Mouse (Mus musculus): ENCODE measurements around the gene Adal. TPM values are rescaled to one million over a fixed set of nuclear protein-coding genes. Genes with fewer than 3 reads are reported as not detected.

Gene Adal
- polyA plus RNA-seq (2012; rRNA removed), result 5.0 and 5.8 TPM in 2 replicates

DNA sequence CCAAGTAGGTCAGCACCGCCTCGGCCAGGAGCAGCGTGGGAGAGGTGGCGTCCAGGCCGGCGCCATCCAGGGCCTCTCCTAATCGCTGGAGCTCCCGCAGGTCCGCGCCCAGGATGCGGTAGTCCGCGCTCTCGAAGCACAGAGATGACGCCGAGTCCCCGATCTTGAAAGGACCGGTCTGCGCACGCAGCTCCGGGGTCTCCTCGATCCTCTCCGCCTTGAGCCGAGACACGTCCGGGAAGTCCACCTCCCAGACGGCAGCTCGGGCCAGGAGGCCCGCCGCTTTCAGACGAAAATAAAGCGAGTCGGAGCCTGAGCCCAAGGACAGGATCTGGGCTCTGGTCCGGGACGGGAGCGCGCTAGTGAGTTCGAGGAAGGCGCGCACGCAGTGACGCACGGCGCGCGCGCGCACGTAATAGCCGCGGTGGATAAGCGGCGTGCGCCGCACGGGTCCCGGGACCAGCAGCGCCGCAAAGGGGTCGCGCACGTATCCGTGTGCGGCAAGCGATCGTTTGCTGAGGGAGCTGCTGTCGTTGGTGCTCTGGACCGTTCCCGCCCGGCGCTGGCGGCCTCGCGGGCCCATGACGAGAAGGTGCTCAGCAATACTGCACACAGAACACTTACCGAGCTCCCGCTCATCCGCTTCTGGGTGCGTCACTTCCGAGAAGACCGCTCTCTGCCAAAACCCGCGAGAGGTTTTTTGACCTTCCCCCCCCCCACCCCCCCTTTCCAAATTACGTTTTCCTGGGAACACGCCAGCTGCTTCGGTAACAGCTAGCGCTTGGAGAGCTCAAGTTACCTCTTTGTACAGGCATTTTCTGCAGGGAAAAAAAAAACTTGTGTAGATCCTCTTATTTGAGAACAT is at the start of gene Adal, which contains the start of gene Lcmt2:
TSS of gene Adal (plus strand) at position 411 of the 865 bp plus-strand sequence.
TSS of gene Lcmt2 (minus strand) at position 636 of the 865 bp plus-strand sequence.

GRCm38 (mm10) chr2:121109695-121110094 is 30.5 kb upstream of the Adal start, which contains the start of gene Tgm7:
Gene Tgm7, minus strand, starts transcription at chr2:121109795.

DNA sequence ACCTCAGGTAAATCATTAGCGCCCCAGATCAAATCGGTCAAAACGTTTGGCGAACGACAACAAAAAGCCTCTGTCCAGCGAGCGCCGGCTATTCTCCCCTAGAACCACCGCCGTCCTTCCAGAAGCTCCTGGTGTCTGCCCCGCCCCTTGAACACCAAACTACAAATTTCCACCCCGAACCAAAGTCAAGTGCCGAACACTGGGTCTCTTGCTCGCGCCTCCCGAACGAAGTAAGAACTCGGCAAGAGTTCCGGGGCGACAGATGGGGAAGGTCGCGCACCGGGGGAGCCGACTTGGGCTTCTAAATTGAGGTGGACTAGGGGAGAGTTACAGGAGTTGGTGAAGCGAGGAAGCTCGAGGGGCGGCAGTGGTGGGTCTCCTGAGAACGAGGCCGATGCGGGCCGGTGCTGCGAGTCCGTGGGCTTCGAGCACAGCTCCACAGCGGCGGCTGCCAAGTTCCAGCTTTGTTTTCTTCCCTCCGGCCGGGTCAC is 30.3 kb downstream of the Adal start, which contains the start of gene Tubgcp4:
TSS of gene Tubgcp4 (plus strand) at position 174 of the 491 bp plus-strand sequence.

DNA sequence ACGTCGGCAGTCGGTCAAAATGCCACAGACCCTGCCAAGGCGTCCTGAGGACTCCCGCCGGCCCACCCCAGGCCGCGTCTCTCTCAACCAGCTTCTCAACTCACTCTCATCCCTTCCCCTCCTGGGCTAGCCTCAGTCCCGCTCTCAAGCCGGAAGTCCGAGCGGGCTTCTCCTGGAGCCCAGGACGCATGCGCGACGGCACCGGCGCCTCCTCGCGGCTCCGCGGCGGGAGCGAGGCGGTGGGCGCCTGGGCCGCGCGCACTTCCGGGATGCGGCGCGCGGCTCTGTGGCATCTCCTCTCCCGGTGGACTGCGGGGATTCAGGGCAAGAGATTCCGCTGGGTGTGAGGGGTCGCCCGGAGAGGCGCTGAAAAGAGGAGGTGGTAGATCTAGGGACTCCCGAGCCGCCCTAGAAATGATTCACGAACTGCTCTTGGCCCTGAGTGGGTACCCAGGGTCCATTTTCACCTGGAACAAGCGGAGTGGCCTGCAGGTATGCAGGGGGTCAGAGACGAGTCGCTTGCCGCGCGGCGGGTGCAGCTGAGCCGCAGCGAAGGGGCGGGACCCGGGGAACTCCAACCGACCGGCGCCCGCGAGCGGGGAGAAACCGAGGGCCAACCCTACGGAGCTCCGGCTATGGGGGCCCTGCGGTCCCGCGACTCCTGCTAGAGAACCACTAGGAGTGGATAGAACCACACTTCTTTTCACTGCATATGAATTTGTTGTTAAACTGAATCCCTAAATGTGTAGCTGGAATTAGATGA is 30.9 kb downstream of the Adal start, which contains the start of gene Zscan29:
TSS of gene Zscan29 (minus strand) at position 146 of the 763 bp plus-strand sequence.

Other genes with a start within 250 kb of the Adal start
- gene Ubr1, start 169.7 kb upstream of the Adal start, polyA plus RNA-seq (2012; rRNA removed), result 5.1 and 6.4 TPM in 2 replicates
- gene Tmem62, start 163.4 kb upstream of the Adal start, polyA plus RNA-seq (2012; rRNA removed), result 2.1 TPM in 2 replicates
- gene Ccndbp1, start 132.0 kb upstream of the Adal start, polyA plus RNA-seq (2012; rRNA removed), result 35.2 and 40.9 TPM in 2 replicates
- gene Epb42, start 103.4 kb upstream of the Adal start, polyA plus RNA-seq (2012; rRNA removed), result 141 and 176 TPM in 2 replicates
- 0.01 TPM in 1 of 2 replicates, not detected in the other for gene Tgm5, start 54.6 kb upstream of the Adal start, polyA plus RNA-seq (2012; rRNA removed)
- 0.01 and 0.03 TPM in 2 replicates for gene Tgm7, start 30.6 kb upstream of the Adal start, polyA plus RNA-seq (2012; rRNA removed)
- 3.3 and 4.1 TPM in 2 replicates for gene Lcmt2, start 225 bp downstream of the Adal start, polyA plus RNA-seq (2012; rRNA removed)
- gene Tubgcp4, start 30.2 kb downstream of the Adal start, polyA plus RNA-seq (2012; rRNA removed), result 14.7 and 16.5 TPM in 2 replicates
- gene Zscan29, start 30.7 kb downstream of the Adal start, polyA plus RNA-seq (2012; rRNA removed), result 2.1 and 2.5 TPM in 2 replicates
- gene Trp53bp1, start 131.0 kb downstream of the Adal start, polyA plus RNA-seq (2012; rRNA removed), result 18.5 and 20.7 TPM in 2 replicates
- 0.07 and 0.08 TPM in 2 replicates for gene Map1a, start 149.2 kb downstream of the Adal start, polyA plus RNA-seq (2012; rRNA removed)
- 4.3 and 4.7 TPM in 2 replicates for gene Ppip5k1, start 215.0 kb downstream of the Adal start, polyA plus RNA-seq (2012; rRNA removed)
- 0.03 TPM in 1 of 2 replicates, not detected in the other for gene Ckmt1, start 217.3 kb downstream of the Adal start, polyA plus RNA-seq (2012; rRNA removed)
- gene Strc, start 246.7 kb downstream of the Adal start, polyA plus RNA-seq (2012; rRNA removed), result not detected in 2 replicates